Mouse (Mus musculus) midbrain, postnatal 0 days (tissue): ENCODE measurements around the gene Stab2. TPM values are rescaled to one million over a fixed set of nuclear protein-coding genes. Genes with fewer than 3 reads are reported as not detected.

Experiments
- ATAC-seq: fragments of 200-750 bp; cut with Nextera tagmentation; 2 replicates; pipeline ENCODE4 v1.8.0; 2017; ENCODE audit warnings: moderate number of reproducible peaks, mild to moderate bottlenecking, moderate TSS enrichment, moderate library complexity; ENCODE audit not compliant: low FRiP score
- DNase-seq: peaks from one replicate; pipeline ENCODE4 v3.0.0-alpha.2; 2015; ENCODE audit warnings: low spot score
- H3K27ac ChIP-seq: fragments of 300-500 bp; sonication (generic); 2 replicates; pipeline ENCODE4 v1.5.1; 2014; ENCODE audit warnings: low read depth, mild to moderate bottlenecking, low read length, mixed read lengths
- H3K27me3 ChIP-seq: fragments of 300-500 bp; sonication (generic); 2 replicates; pipeline ENCODE4 v1.6.1; 2014; ENCODE audit warnings: low read length, control low read depth, mixed read lengths; ENCODE audit not compliant: insufficient read depth
- H3K36me3 ChIP-seq: fragments of 300-500 bp; sonication (generic); 2 replicates; pipeline ENCODE4 v1.6.1; 2014; ENCODE audit warnings: low read length, control low read depth, mixed read lengths; ENCODE audit not compliant: insufficient read depth
- H3K4me1 ChIP-seq: fragments of 300-500 bp; sonication (generic); 2 replicates; pipeline ENCODE4 v1.6.1; 2014; ENCODE audit warnings: mild to moderate bottlenecking, control low read depth, antibody characterized with exemption, low read length, mixed read lengths; ENCODE audit not compliant: insufficient read depth
- H3K4me2 ChIP-seq: fragments of 300-500 bp; sonication (generic); 2 replicates; pipeline ENCODE4 v1.6.1; 2014; ENCODE audit warnings: low read depth, mild to moderate bottlenecking, low read length, mixed read lengths; ENCODE audit not compliant: poor library complexity, severe bottlenecking
- H3K4me3 ChIP-seq: fragments of 300-500 bp; sonication (generic); 2 replicates; pipeline ENCODE4 v1.5.1; 2014; ENCODE audit warnings: low read depth, mild to moderate bottlenecking, low read length, moderate library complexity
- H3K9ac ChIP-seq: fragments of 300-500 bp; sonication (generic); replicated peaks from 2 replicates; pipeline ENCODE4 v1.6.1; 2014; ENCODE audit warnings: mild to moderate bottlenecking, low read length, moderate library complexity, mixed read lengths; ENCODE audit not compliant: poor library complexity, severe bottlenecking
- H3K9me3 ChIP-seq: fragments of 300-500 bp; sonication (generic); 2 replicates; pipeline ENCODE4 v1.6.1; 2016; ENCODE audit warnings: low read length, control low read depth
- CTCF ChIP-seq: IDR thresholded peaks from 2 replicates; pipeline ENCODE4 v1.5.1; 2016; ENCODE audit warnings: antibody characterized with exemption, mild to moderate bottlenecking
- WGBS: fragments of 180-500 bp; shearing (Covaris S2); extraction: QIAGEN DNeasy Blood & Tissue Kit; methylation state at CpG from one replicate; pipeline ENCODE4 v1.1.7; 2014; 5-methylcytosine and 5-hydroxymethylcytosine counted together
- polyA plus RNA-seq: library from polyadenylated mRNA; unstranded; fragments of >200 nt; fragmentation: Nextera tagmentation; extraction: Ambion mirVana; gene quantifications from 2 replicates; pipeline ENCODE4 v1.2.1, GENCODE M21; 2015
- total RNA-seq: library from RNA; depleted of rRNA; stranded (reverse); fragments of >200 nt; gene quantifications from 2 replicates; pipeline ENCODE4 v1.2.3, GENCODE M21; 2014

Stab2 gene
- total and polyA plus RNA-seq, 2 experiments from 2014 or later = 0.05 to 0.41 TPM

DNA sequence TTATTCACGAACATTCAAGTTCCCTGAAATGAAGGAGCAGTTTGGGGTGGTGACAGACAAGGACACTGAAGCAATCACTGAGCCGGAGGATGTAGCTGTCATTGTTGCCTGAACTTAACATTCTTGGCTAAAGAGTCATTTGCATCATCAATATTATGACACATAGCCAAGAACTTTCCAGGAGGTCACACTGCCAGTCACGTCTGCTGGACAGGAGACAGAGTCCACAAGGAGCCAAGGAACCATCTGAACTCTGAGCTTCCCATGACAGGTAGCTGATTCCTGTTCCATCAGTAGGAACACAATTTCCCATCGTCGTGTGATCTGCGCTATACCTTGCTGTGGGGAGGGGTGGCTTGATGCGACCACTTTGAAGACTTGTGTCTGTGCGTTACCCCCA, 24.9 kb upstream of the Stab2 start:
- no peak overlapping the region for H3K27ac ChIP-seq
- H3K9me3 ChIP-seq = no peaks in the 10 kb centered on the region
- H3K36me3 ChIP-seq = no peaks in the 10 kb centered on the region
- no peaks in the 10 kb centered on the region for H3K27me3 ChIP-seq
- 91% methylated on average over 8 of the region's 8 CpGs for WGBS
- no peak overlapping the region for H3K9ac ChIP-seq
- no peak overlapping the region for H3K4me2 ChIP-seq
- DNase-seq (no peak), ATAC-seq (no peak)
- no peaks in the 10 kb centered on the region for H3K4me1 ChIP-seq
- H3K4me3 ChIP-seq = no peak overlapping the region
- TF ChIP-seq CTCF = no peak

DNA sequence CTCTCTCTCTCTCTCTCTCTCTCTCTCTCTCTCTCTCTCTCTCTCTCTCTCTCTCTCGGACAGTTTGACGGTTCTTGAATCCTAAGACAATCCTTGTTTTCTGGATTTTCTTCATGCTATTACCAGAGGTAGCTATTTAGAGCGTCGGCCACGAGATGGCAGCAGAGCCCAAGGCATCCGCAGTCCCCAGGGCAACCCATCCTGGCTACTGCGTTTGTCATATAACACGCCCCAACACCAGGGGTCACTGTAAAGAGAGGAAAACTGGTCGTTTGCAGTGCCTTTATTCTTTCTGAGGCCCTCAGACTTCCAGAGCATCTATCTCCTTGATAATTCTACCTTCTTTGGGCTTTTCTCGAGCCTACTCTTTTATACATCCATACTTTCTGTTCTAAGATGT, 17.1 kb upstream of the Stab2 start:
- Histone ChIP-seq H3K27me3 (no peaks in the 10 kb centered on the region), H3K4me2 (no peak overlapping the region), H3K4me1 (no peaks in the 10 kb centered on the region), H3K27ac (no peak overlapping the region), H3K36me3 (no peaks in the 10 kb centered on the region), H3K9ac (no peak overlapping the region), H3K9me3 (no peaks in the 10 kb centered on the region), H3K4me3 (no peak overlapping the region)
- peak; percentile 97 for TF ChIP-seq CTCF
- ATAC-seq (peak; percentile 87), DNase-seq (peak; percentile 96)
- WGBS = 2% methylated on average over 9 of the region's 10 CpGs

DNA sequence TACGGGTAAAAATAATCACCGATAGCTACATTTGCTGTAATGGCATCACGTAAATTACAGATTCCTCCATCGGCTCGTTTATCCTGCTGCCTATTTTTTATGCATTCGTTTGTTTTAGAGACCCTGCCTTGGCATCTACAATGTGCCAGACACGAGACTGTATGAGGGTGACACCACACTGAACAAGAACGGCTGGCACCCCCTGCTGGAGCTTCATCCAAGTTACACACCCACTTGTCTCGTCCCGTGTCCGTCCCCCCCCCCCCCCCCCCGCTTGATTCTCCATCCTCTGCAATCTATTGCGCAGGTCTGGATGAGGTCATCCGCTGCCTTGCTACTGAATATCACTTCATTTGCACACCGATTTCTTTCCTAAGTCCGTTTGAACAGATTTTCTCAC, 12.9 kb upstream of the Stab2 start:
- Histone ChIP-seq H3K4me3 (no peak overlapping the region), H3K4me1 (no peaks in the 10 kb centered on the region; the same call in 1 of the 2 replicates), H3K4me2 (no peak overlapping the region), H3K27ac (no peak overlapping the region), H3K36me3 (no peaks in the 10 kb centered on the region), H3K27me3 (no peaks in the 10 kb centered on the region), H3K9ac (no peak overlapping the region), H3K9me3 (no peaks in the 10 kb centered on the region)
- TF ChIP-seq CTCF = peak; percentile 50
- ATAC-seq (peak; percentile 59; the same call in 1 of the 2 replicates), DNase-seq (peak; percentile 77)
- WGBS = 59% methylated on average over 14 of the region's 16 CpGs

DNA sequence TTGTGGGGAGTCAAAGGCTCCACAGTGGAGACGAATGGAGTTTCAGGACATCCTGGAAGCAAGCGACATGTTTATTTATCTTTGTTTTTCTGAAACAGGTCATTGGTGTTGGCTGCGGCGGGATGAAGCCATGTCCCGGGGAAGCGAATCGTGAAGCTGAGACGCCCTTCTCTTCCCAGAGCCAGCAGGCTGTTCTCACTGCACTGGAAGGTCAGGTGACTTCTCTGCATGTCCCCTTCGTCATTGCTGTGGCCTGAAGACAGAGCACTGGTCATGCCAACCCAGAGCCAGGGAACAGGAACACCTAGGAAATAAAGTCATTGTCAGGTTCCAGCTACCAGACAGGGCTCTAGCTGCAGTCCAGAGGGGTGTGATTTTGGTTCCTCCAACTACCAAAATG, 11.1 kb upstream of the Stab2 start:
- H3K27ac ChIP-seq = no peak overlapping the region
- WGBS = 66% methylated on average over 9 of the region's 9 CpGs
- H3K4me1 ChIP-seq = no peaks in the 10 kb centered on the region; the same call in 1 of the 2 replicates
- no peak overlapping the region for H3K4me3 ChIP-seq
- H3K9ac ChIP-seq = no peak overlapping the region
- H3K27me3 ChIP-seq = no peaks in the 10 kb centered on the region
- ATAC-seq (no peak), DNase-seq (no peak)
- H3K36me3 ChIP-seq = no peaks in the 10 kb centered on the region
- H3K4me2 ChIP-seq = no peak overlapping the region
- TF ChIP-seq CTCF = no peak
- H3K9me3 ChIP-seq = no peaks in the 10 kb centered on the region

DNA sequence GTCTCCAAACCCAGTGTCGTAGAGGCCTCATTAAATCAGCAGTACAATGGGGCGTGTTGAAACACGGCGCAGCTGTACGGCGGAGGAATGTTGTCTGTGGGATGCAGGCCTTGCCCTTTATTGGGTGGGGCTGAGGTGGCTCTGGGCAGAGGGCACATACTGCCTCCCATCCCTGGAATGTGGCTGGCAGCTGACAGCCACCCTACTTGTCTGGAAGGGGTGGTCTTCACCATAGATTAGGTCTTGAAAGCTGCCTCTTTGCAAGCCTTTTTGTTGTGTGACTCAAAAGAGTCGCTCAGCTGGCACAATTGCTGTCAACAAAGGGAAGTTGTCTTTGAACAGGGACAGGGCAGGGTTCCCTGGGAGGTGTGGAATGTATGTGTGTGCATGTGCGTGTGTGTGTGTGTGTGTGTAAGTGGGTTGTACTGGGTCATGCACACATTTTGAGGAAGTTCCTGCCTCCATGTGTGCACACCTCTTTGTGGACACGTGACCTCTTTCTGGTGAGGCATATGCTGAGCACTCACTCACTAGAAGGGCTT, 8.4 kb upstream of the Stab2 start:
- H3K9me3 ChIP-seq = no peaks in the 10 kb centered on the region
- H3K4me3 ChIP-seq = no peak overlapping the region
- H3K4me2 ChIP-seq = no peak overlapping the region
- no peaks in the 10 kb centered on the region for H3K36me3 ChIP-seq
- no peak for ATAC-seq
- no peak overlapping the region for H3K9ac ChIP-seq
- H3K4me1 ChIP-seq = no peaks in the 10 kb centered on the region; the same call in 1 of the 2 replicates
- TF ChIP-seq CTCF = no peak
- DNase-seq = no peak
- no peaks in the 10 kb centered on the region for H3K27me3 ChIP-seq
- WGBS = 35% methylated on average over 9 of the region's 9 CpGs
- H3K27ac ChIP-seq = no peak overlapping the region

DNA sequence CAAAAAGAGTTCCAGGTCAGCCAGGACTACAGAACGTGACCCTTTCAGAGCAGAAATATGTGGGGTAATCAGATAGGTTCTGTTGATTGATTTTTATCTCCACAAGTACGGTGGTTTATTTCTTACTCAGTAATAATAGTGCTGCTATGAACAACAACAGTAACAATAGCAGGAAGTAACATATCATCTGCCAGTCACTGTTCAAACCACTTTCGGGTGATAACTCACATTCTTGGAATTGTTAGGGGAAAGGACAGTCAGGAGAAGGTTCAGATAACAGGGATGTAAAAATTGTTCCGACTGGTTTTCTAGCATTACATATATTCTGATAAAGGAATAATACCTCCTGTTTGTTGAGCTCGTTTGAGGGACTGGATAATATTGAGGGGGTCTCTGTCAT, 7.6 kb upstream of the Stab2 start:
- WGBS = 79% methylated on average over 5 of the region's 5 CpGs

More for the DNA sequence above, 7.6 kb upstream of the Stab2 start:
- no peak for ATAC-seq
- Histone ChIP-seq H3K9ac (no peak overlapping the region), H3K4me3 (no peak overlapping the region), H3K27me3 (no peaks in the 10 kb centered on the region), H3K27ac (no peak overlapping the region), H3K9me3 (no peaks in the 10 kb centered on the region), H3K4me2 (no peak overlapping the region), H3K36me3 (no peaks in the 10 kb centered on the region), H3K4me1 (no peaks in the 10 kb centered on the region; the same call in 1 of the 2 replicates)
- no peak for TF ChIP-seq CTCF
- no peak for DNase-seq
